9 mouse cellular contexts compared by ENCODE assay signal in the genomic region with DNA sequence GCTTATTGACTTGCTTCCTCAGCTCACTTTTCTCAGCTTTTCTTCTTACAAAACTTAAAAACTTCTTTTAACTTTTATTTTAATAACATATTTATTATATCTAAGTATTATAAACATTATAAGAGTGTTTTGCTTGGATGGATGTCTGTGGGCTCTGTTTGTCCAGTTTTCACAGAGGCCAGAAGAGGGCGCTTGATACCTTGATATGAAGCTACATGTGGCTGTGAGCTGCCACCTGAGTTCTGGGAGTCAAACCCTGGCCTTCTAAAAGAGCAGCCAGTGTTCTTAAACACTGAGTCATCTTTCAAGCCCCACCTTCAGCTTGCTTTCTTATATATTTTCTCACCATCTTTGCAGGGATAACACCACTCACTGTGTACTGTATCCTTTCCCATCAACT.
DNase-seq lines count a peak whose midpoint lies in the region; ATAC-seq lines count a peak whose summit lies in the region.
"Had no signal": no experiment of that assay in that cellular context is flagged by ENCODE, and none has a peak within 500 bp of the region (broad histone marks: within the 10 kb centered on the region; RNA-seq: fewer than 3 reads in every experiment).

No protein-coding gene starts in this region.

- no peaks in the 10 kb centered on the region for H3K27me3 ChIP-seq in forebrain, embryonic 16.5 days (replicated peaks; ENCODE audit: control insufficient read depth, insufficient read depth, low read length)
- H3K27me3 ChIP-seq: neural tube, embryonic 12.5 days had no signal

- no peaks in the 10 kb centered on the region for H3K9me3 ChIP-seq in forebrain, embryonic 16.5 days (ENCODE audit: control insufficient read depth, low read length)
- H3K9me3 ChIP-seq: neural tube, embryonic 12.5 days had no signal

- H3K4me2 ChIP-seq in forebrain, embryonic 16.5 days (ENCODE audit: low read length): no peak overlapping the region
- H3K4me2 ChIP-seq: neural tube, embryonic 12.5 days had no signal

- H3K9ac ChIP-seq in forebrain, embryonic 16.5 days (replicated peaks; ENCODE audit: low read depth, low read length): no peak overlapping the region
- H3K9ac ChIP-seq: neural tube, embryonic 12.5 days had no signal

- H3K36me3 ChIP-seq in forebrain, embryonic 16.5 days (ENCODE audit: control insufficient read depth, insufficient read depth): no peaks in the 10 kb centered on the region
- H3K36me3 ChIP-seq: neural tube, embryonic 12.5 days had no signal

- no peak overlapping the region for H3K4me3 ChIP-seq in forebrain, embryonic 16.5 days (replicated peaks; ENCODE audit: low read length)
- H3K4me3 ChIP-seq: neural tube, embryonic 12.5 days had no signal

- H3K27ac ChIP-seq in forebrain, embryonic 16.5 days (ENCODE audit: low read length): no peak overlapping the region
- H3K27ac ChIP-seq: neural tube, embryonic 12.5 days had no signal

- no peaks in the 10 kb centered on the region for H3K4me1 ChIP-seq in forebrain, embryonic 16.5 days (replicated peaks; ENCODE audit: control insufficient read depth, insufficient read depth, low read length)
- H3K4me1 ChIP-seq: neural tube, embryonic 12.5 days had no signal

- peak; percentile 3 for DNase-seq in gastrocnemius, adult 18-20 months (ENCODE audit: low spot score)
- no peak for DNase-seq in gastrocnemius, adult 8-10 months (ENCODE audit: low spot score in 2 of 2)
- peak; percentile 22 for DNase-seq in lung, postnatal 10 days
- no peak for DNase-seq in lung, postnatal 4 days
- peak; percentile 17 to 30 for DNase-seq in adrenal gland, postnatal 36 days
- DNase-seq in kidney, postnatal 14 days: peak; percentile 6
- DNase-seq in right cerebral cortex, adult 2 months (ENCODE audit: low spot score in 2 of 2): peak; percentile 14 to 46

- 7% methylated on average over 1 of the region's 1 CpGs for WGBS in forebrain, embryonic 16.5 days

- ATAC-seq in forebrain, embryonic 16.5 days: no peak

Comparison
In these comparisons a context has a peak if more than half of its experiments do, and no peak if none do; other contexts are left out.
1. DNase-seq: peak in gastrocnemius, adult 18-20 months (single experiment), lung, postnatal 10 days (single experiment), adrenal gland, postnatal 36 days (2 of 2), kidney, postnatal 14 days (single experiment) and right cerebral cortex, adult 2 months (2 of 2); none in gastrocnemius, adult 8-10 months (0 of 2) and lung, postnatal 4 days (0 of 2).